Mouse (Mus musculus) gastrocnemius, adult 18-20 months (tissue): ENCODE results near the gene Gm9732. TPM values are rescaled to one million over a fixed set of nuclear protein-coding genes. Genes with fewer than 3 reads are reported as not detected.
A peak's percentile ranks its signal among the peaks of the same experiment; 100 is the strongest.
"Not testable (repeated sequence)": the region's sequence is repeated elsewhere in the genome, so short reads cannot be mapped to it uniquely, and the experiment has no call there.

ENCODE experiments used
- DNase-seq: peaks from one replicate; pipeline ENCODE4 v3.0.0; 2021; ENCODE audit warnings: low spot score
- long read RNA-seq, 2 experiments: library from polyadenylated mRNA; stranded (forward); transcript quantifications; one replicate each; pipeline ENCODE4 v2.0.0; 2021
- total RNA-seq, 2 experiments: library from RNA; stranded (reverse); gene quantifications; 2 replicates each; pipeline ENCODE4 v1.2.3; 2021

The Gm9732 gene
- not detected for total RNA-seq
- long read RNA-seq, experiment 1, result 0 reads
- long read RNA-seq, experiment 2, result 0 reads

GRCm38 (mm10) chr14:43274986-43275511, at the start of gene Gm9732:
Gene Gm9732 (plus strand): TSS chr14:43275036.
- peak; percentile 30 for DNase-seq

- DNase-seq, result not testable (repeated sequence)
Measured at GRCm38 (mm10) chr14:43235204-43235603, 39.6 kb upstream of the Gm9732 start, which contains the start of gene Gm8122. Gene Gm8122 (minus strand): TSS chr14:43235304.

- not testable (repeated sequence) for DNase-seq
Measured at GRCm38 (mm10) chr14:43237769-43238168, 37.1 kb upstream of the Gm9732 start.

- DNase-seq, result not testable (repeated sequence)
Measured at GRCm38 (mm10) chr14:43249611-43250170, 25.1 kb upstream of the Gm9732 start.

- DNase-seq, result not testable (repeated sequence)
Measured at GRCm38 (mm10) chr14:43250549-43251253, 24.1 kb upstream of the Gm9732 start.

- DNase-seq, result not testable (repeated sequence)
Measured at GRCm38 (mm10) chr14:43256511-43256910, 18.3 kb upstream of the Gm9732 start.

- DNase-seq, result not testable (repeated sequence)
Measured at GRCm38 (mm10) chr14:43258349-43258748, 16.5 kb upstream of the Gm9732 start, which contains the start of gene Gm8126. Gene Gm8126 (plus strand): TSS chr14:43258649.

- not testable (repeated sequence) for DNase-seq
Measured at GRCm38 (mm10) chr14:43263421-43263820, 11.4 kb upstream of the Gm9732 start.

GRCm38 (mm10) chr14:43268521-43269084, 6.2 kb upstream of the Gm9732 start:
- DNase-seq, result not testable (repeated sequence)

- DNase-seq, result not testable (repeated sequence)
Measured at GRCm38 (mm10) chr14:43269211-43269610, 5.6 kb upstream of the Gm9732 start.

GRCm38 (mm10) chr14:43273161-43273560, 1.7 kb upstream of the Gm9732 start:
- DNase-seq, result not testable (repeated sequence)

- not testable (repeated sequence) for DNase-seq
Measured at GRCm38 (mm10) chr14:43275752-43276151, 916 bp downstream of the Gm9732 start.

- DNase-seq, result peak; percentile 20
Measured at GRCm38 (mm10) chr14:43277468-43277867, 2.6 kb downstream of the Gm9732 start.

- DNase-seq, result peak; percentile 21
Measured at GRCm38 (mm10) chr14:43278146-43278545, 3.3 kb downstream of the Gm9732 start.

- peak; percentile 11 for DNase-seq
Measured at GRCm38 (mm10) chr14:43278681-43279080, 3.8 kb downstream of the Gm9732 start.

GRCm38 (mm10) chr14:43293503-43293902, 18.7 kb downstream of the Gm9732 start, which contains the start of gene Gm8127:
Gene Gm8127 (minus strand): TSS chr14:43293832.
- DNase-seq, result not testable (repeated sequence)

- DNase-seq, result not testable (repeated sequence)
Measured at GRCm38 (mm10) chr14:43319516-43319915, 44.7 kb downstream of the Gm9732 start.

GRCm38 (mm10) chr14:43328603-43329002, 53.8 kb downstream of the Gm9732 start:
- not testable (repeated sequence) for DNase-seq

GRCm38 (mm10) chr14:43331362-43331880, 56.6 kb downstream of the Gm9732 start:
- not testable (repeated sequence) for DNase-seq

- DNase-seq, result not testable (repeated sequence)
Measured at GRCm38 (mm10) chr14:43337646-43338045, 62.8 kb downstream of the Gm9732 start.

GRCm38 (mm10) chr14:43347711-43348110, 72.9 kb downstream of the Gm9732 start, which contains the start of gene 1700001F09Rik:
Gene 1700001F09Rik (minus strand): TSS chr14:43347811.
- not testable (repeated sequence) for DNase-seq
